12 mouse cellular contexts compared by ENCODE assay signal in genomic region chr12:111682003-111682402, GRCm38 (mm10). TPM values are rescaled to one million over a fixed set of nuclear protein-coding genes. Genes with fewer than 3 reads are reported as not detected.
A peak's percentile ranks its signal among the peaks of the same experiment; 100 is the strongest.
DNase-seq lines count a peak whose midpoint lies in the region; ATAC-seq and TF ChIP-seq lines count a peak whose summit lies in the region.
"Had no signal": no experiment of that assay in that cellular context is flagged by ENCODE, and none has a peak within 500 bp of the region (broad histone marks: within the 10 kb centered on the region; RNA-seq: fewer than 3 reads in every experiment).

No protein-coding gene starts in this region.

- no peak overlapping the region for H3K4me2 ChIP-seq in heart, embryonic 11.5 days
- H3K4me2 ChIP-seq in intestine, embryonic 15.5 days (replicated peaks): no peak overlapping the region

- peaks cover 35% of the 10 kb centered on the region for H3K4me1 ChIP-seq in heart, embryonic 11.5 days (ENCODE audit: control insufficient read depth, insufficient read depth, low read length)
- peaks cover 15% of the 10 kb centered on the region for H3K4me1 ChIP-seq in heart, adult 2 months (ENCODE audit: control insufficient read depth, insufficient read depth, low read length)
- peaks cover 42% of the 10 kb centered on the region for H3K4me1 ChIP-seq in intestine, embryonic 15.5 days (replicated peaks)

- no peak overlapping the region for H3K4me3 ChIP-seq in heart, embryonic 11.5 days (ENCODE audit: low read depth, low read length)
- no peak overlapping the region for H3K4me3 ChIP-seq in heart, adult 2 months
- H3K4me3 ChIP-seq in intestine, embryonic 15.5 days (replicated peaks): no peak overlapping the region

- peak overlapping the region; percentile 94 for H3K27ac ChIP-seq in heart, embryonic 11.5 days (ENCODE audit: low read depth, low read length)
- no peak overlapping the region for H3K27ac ChIP-seq in heart, adult 2 months
- peak overlapping the region; percentile 71 for H3K27ac ChIP-seq in intestine, embryonic 15.5 days
- H3K27ac ChIP-seq: liver, embryonic 14.5 days had no signal

- DNase-seq in heart, adult 2 months: no peak
- DNase-seq in layer of hippocampus, adult 9-11 months: peak; percentile 77
- no peak for DNase-seq in layer of hippocampus, adult 11-12 months (ENCODE audit: low spot score)
- peak; percentile 92 for DNase-seq in brain, adult 2 months (ENCODE audit: low read depth, low spot score)
- no peak for DNase-seq in right cerebral cortex, postnatal 36 days (ENCODE audit: low spot score in 2 of 2)
- DNase-seq: adrenal gland, adult 2 months; cerebellum, postnatal 36 days had no signal

- ATAC-seq in heart, embryonic 11.5 days (replicated peaks; ENCODE audit: insufficient number of reproducible peaks, low FRiP score, low TSS enrichment): no peak
- no peak for ATAC-seq in intestine, embryonic 15.5 days
- ATAC-seq in activated CD4-positive, CD25-positive, alpha-beta regulatory T cell, adult 4 months: no peak

- WGBS in heart, embryonic 11.5 days (ENCODE audit: insufficient replicate concordance): 62% methylated on average over 5 of the region's 5 CpGs
- 64% methylated on average over 5 of the region's 5 CpGs for WGBS in heart, adult 2 months
- 61% methylated on average over 5 of the region's 5 CpGs for WGBS in intestine, embryonic 15.5 days

- no peak for TF ChIP-seq EP300 in heart, adult 2 months (IDR thresholded peaks at IDR 0.05; ENCODE audit: insufficient read depth, low read depth, low read length)

- TF ChIP-seq POLR2A in heart, adult 2 months (IDR thresholded peaks at IDR 0.05; ENCODE audit: insufficient read depth, low read depth, low read length): no peak

- no peaks in the 10 kb centered on the region for H3K9me3 ChIP-seq in heart, embryonic 11.5 days (replicated peaks; ENCODE audit: control insufficient read depth, low read length)
- no peaks in the 10 kb centered on the region for H3K9me3 ChIP-seq in intestine, embryonic 15.5 days
- H3K9me3 ChIP-seq: midbrain, embryonic 10.5 days had no signal

- TF ChIP-seq CTCF in heart, adult 2 months (IDR thresholded peaks at IDR 0.05): no peak

- H3K9ac ChIP-seq in heart, embryonic 11.5 days (ENCODE audit: low read depth, low read length): peak overlapping the region; percentile 65; the same call in 1 of the 2 replicates
- no peak overlapping the region for H3K9ac ChIP-seq in heart, adult 2 months (ENCODE audit: low read depth, low read length)
- H3K9ac ChIP-seq in intestine, embryonic 15.5 days: no peak overlapping the region
- H3K9ac ChIP-seq: liver, embryonic 14.5 days had no signal

- no peaks in the 10 kb centered on the region for H3K36me3 ChIP-seq in heart, embryonic 11.5 days (ENCODE audit: control insufficient read depth, insufficient read depth, low read length)
- H3K36me3 ChIP-seq in heart, adult 2 months (ENCODE audit: control insufficient read depth, insufficient read depth, low read length): peaks cover 4% of the 10 kb centered on the region; the same call in 1 of the 2 replicates
- H3K36me3 ChIP-seq in intestine, embryonic 15.5 days: no peaks in the 10 kb centered on the region; the same call in 1 of the 2 replicates

- intact Hi-C loops in heart, adult 2 months (cut with DNase I): no loop called here

- H3K27me3 ChIP-seq in heart, embryonic 11.5 days (ENCODE audit: control insufficient read depth, insufficient read depth, low read length): no peaks in the 10 kb centered on the region
- H3K27me3 ChIP-seq in heart, adult 2 months (ENCODE audit: control insufficient read depth, insufficient read depth, low read length): no peaks in the 10 kb centered on the region
- no peaks in the 10 kb centered on the region for H3K27me3 ChIP-seq in intestine, embryonic 15.5 days (replicated peaks)

- no peaks in the 10 kb centered on the region for H3K79me2 ChIP-seq in heart, adult 2 months (replicated peaks; ENCODE audit: control insufficient read depth, insufficient read depth, low read length)

RNA-seq across cellular contexts. Expression of gene Trmt61a, which starts 4.1 kb away (rescaled TPM):
- polyA plus RNA-seq in heart, embryonic 11.5 days (2014; fragmentation: Nextera tagmentation; extraction: Ambion mirVana): 3.4 and 4.6 TPM in 2 replicates
- total RNA-seq in heart, adult 2 months (2021): 1 to 10 TPM; 4.5 to 5.4 TPM
- polyA plus RNA-seq in heart, adult 2 months (2012; rRNA removed): 7.6 and 11.8 TPM in 2 replicates
- polyA plus RNA-seq in intestine, embryonic 15.5 days (2015; fragmentation: Nextera tagmentation; extraction: Ambion mirVana): 12.6 and 16.4 TPM in 2 replicates
- 1 to 10 TPM; 2.7 to 4.3 TPM for polyA plus RNA-seq in activated CD4-positive, CD25-positive, alpha-beta regulatory T cell, adult 4 months (2017; shearing (Covaris generic))

RNA-seq across cellular contexts. Expression of gene Ckb, which starts 9.9 kb away (rescaled TPM):
- polyA plus RNA-seq in heart, embryonic 11.5 days (2014; fragmentation: Nextera tagmentation; extraction: Ambion mirVana): 454 and 458 TPM in 2 replicates
- total RNA-seq in heart, adult 2 months (2021): 10 to 100 TPM; 65.3 to 81.4 TPM
- polyA plus RNA-seq in heart, adult 2 months (2012; rRNA removed): 115 and 120 TPM in 2 replicates
- 765 and 774 TPM in 2 replicates for polyA plus RNA-seq in intestine, embryonic 15.5 days (2015; fragmentation: Nextera tagmentation; extraction: Ambion mirVana)
- 10 to 100 TPM; 21.3 to 26.2 TPM for polyA plus RNA-seq in activated CD4-positive, CD25-positive, alpha-beta regulatory T cell, adult 4 months (2017; shearing (Covaris generic))

RNA-seq across cellular contexts. Expression of gene Bag5, which starts 31.1 kb away (rescaled TPM):
- 41.8 and 42.8 TPM in 2 replicates for polyA plus RNA-seq in heart, embryonic 11.5 days (2014; fragmentation: Nextera tagmentation; extraction: Ambion mirVana)
- 10 to 100 TPM; 18.8 to 22.8 TPM for total RNA-seq in heart, adult 2 months (2021)
- polyA plus RNA-seq in heart, adult 2 months (2012; rRNA removed): 9.8 and 15.9 TPM in 2 replicates
- 46.7 and 48.7 TPM in 2 replicates for polyA plus RNA-seq in intestine, embryonic 15.5 days (2015; fragmentation: Nextera tagmentation; extraction: Ambion mirVana)
- 10 to 100 TPM; 30.2 to 32.4 TPM for polyA plus RNA-seq in activated CD4-positive, CD25-positive, alpha-beta regulatory T cell, adult 4 months (2017; shearing (Covaris generic))

RNA-seq across cellular contexts. Expression of gene Apopt1, which starts 31.1 kb away (rescaled TPM):
- polyA plus RNA-seq in heart, embryonic 11.5 days (2014; fragmentation: Nextera tagmentation; extraction: Ambion mirVana): 50.0 and 51.3 TPM in 2 replicates
- 10 to 100 TPM; 32.0 to 36.3 TPM for total RNA-seq in heart, adult 2 months (2021)
- polyA plus RNA-seq in heart, adult 2 months (2012; rRNA removed): 31.4 and 31.7 TPM in 2 replicates
- 50.1 and 51.8 TPM in 2 replicates for polyA plus RNA-seq in intestine, embryonic 15.5 days (2015; fragmentation: Nextera tagmentation; extraction: Ambion mirVana)
- 10 to 100 TPM; 72.7 to 78.9 TPM for polyA plus RNA-seq in activated CD4-positive, CD25-positive, alpha-beta regulatory T cell, adult 4 months (2017; shearing (Covaris generic))

Comparison
In these comparisons a context has a peak if more than half of its experiments do, and no peak if none do; other contexts are left out.
1. DNase-seq: peak in layer of hippocampus, adult 9-11 months (single experiment) and brain, adult 2 months (single experiment); none in heart, adult 2 months (0 of 2), layer of hippocampus, adult 11-12 months (single experiment) and right cerebral cortex, postnatal 36 days (0 of 2).